Mouse (Mus musculus): ENCODE data around the gene Zic1. TPM values are rescaled to one million over a fixed set of nuclear protein-coding genes. Genes with fewer than 3 reads are reported as not detected.

Gene Zic1
- polyA plus RNA-seq, 1 experiment from 2014 or later = 0.04 TPM

- Histone ChIP-seq H3K9me3 (no peaks in the 10 kb centered on the region), H3K27me3 (peaks cover 94% of the 10 kb centered on the region), H3K4me2 (peak overlapping the region; percentile 39), H3K36me3 (no peaks in the 10 kb centered on the region), H3K27ac (no peak overlapping the region), H3K4me1 (peaks cover 23% of the 10 kb centered on the region), H3K4me3 (peak overlapping the region; percentile 24), H3K9ac (no peak overlapping the region)
- WGBS = under 1% methylated on average over 77 of the region's 77 CpGs
- ATAC-seq (ENCODE audit: borderline replicate concordance, extremely low read depth, low FRiP score, low TSS enrichment) = 0 out of 2 replicates have a peak, but pooled peaks have one; percentile 45
Observed at GRCm38 (mm10) chr9:91364127-91364970, 1.3 kb downstream of the Zic1 start.

- Histone ChIP-seq H3K9me3 (no peaks in the 10 kb centered on the region), H3K27ac (no peak overlapping the region), H3K27me3 (peaks cover 94% of the 10 kb centered on the region), H3K9ac (no peak overlapping the region), H3K36me3 (no peaks in the 10 kb centered on the region), H3K4me3 (no peak overlapping the region), H3K4me1 (peaks cover 23% of the 10 kb centered on the region), H3K4me2 (no peak overlapping the region)
- WGBS = 2% methylated on average over 7 of the region's 7 CpGs
- ATAC-seq (ENCODE audit: borderline replicate concordance, extremely low read depth, low FRiP score, low TSS enrichment) = no peak
Observed at GRCm38 (mm10) chr9:91363814-91364126, 1.8 kb downstream of the Zic1 start.

- H3K4me2 ChIP-seq = no peak overlapping the region
- H3K9ac ChIP-seq = no peak overlapping the region
- no peak overlapping the region for H3K27ac ChIP-seq
- ATAC-seq (ENCODE audit: borderline replicate concordance, extremely low read depth, low FRiP score, low TSS enrichment) = no peak
- H3K36me3 ChIP-seq = no peaks in the 10 kb centered on the region
- peaks cover 90% of the 10 kb centered on the region for H3K27me3 ChIP-seq
- peaks cover 23% of the 10 kb centered on the region for H3K4me1 ChIP-seq
- 8% methylated on average over 14 of the region's 14 CpGs for WGBS
- H3K4me3 ChIP-seq = no peak overlapping the region
- no peaks in the 10 kb centered on the region for H3K9me3 ChIP-seq
Observed at GRCm38 (mm10) chr9:91363011-91363730, 2.4 kb downstream of the Zic1 start.

- H3K4me3 ChIP-seq = peak within 1 kb of the TSS; percentile 36
- H3K27ac ChIP-seq = no peak within 1 kb of the TSS
- under 1% methylated on average over 45 of the region's 45 CpGs for WGBS
- H3K4me1 ChIP-seq = peaks cover 23% of the 10 kb centered on the region
- no peak within 1 kb of the TSS for H3K9ac ChIP-seq
- H3K9me3 ChIP-seq = no peaks in the 10 kb centered on the region
- H3K27me3 ChIP-seq = peaks cover 91% of the 10 kb centered on the region
- no peaks in the 10 kb centered on the region for H3K36me3 ChIP-seq
- peak; percentile 48; the same call in 1 of the 2 replicates for ATAC-seq (ENCODE audit: borderline replicate concordance, extremely low read depth, low FRiP score, low TSS enrichment)
- peak within 1 kb of the TSS; percentile 47 for H3K4me2 ChIP-seq
Observed at GRCm38 (mm10) chr9:91361856-91362601, 3.6 kb downstream of the Zic1 start, which contains the start of gene Zic4. Gene Zic4 (plus strand): TSS chr9:91362413.

GRCm38 (mm10) chr9:91361033-91361855 is 4.4 kb downstream of the Zic1 start:
- Histone ChIP-seq H3K9ac (no peak overlapping the region), H3K4me3 (0 out of 2 replicates have a peak overlapping the region, but pooled peaks have one; percentile 36), H3K27ac (no peak overlapping the region), H3K4me2 (0 out of 2 replicates have a peak overlapping the region, but pooled peaks have one; percentile 47), H3K36me3 (no peaks in the 10 kb centered on the region), H3K4me1 (peaks cover 23% of the 10 kb centered on the region), H3K9me3 (no peaks in the 10 kb centered on the region), H3K27me3 (peaks cover 91% of the 10 kb centered on the region)
- no peak for ATAC-seq (ENCODE audit: borderline replicate concordance, extremely low read depth, low FRiP score, low TSS enrichment)
- WGBS = under 1% methylated on average over 35 of the region's 35 CpGs

GRCm38 (mm10) chr9:91360151-91361032 is 5.2 kb downstream of the Zic1 start:
- no peak overlapping the region for H3K4me2 ChIP-seq
- H3K27ac ChIP-seq = no peak overlapping the region
- peaks cover 25% of the 10 kb centered on the region for H3K4me1 ChIP-seq
- no peaks in the 10 kb centered on the region for H3K36me3 ChIP-seq
- H3K4me3 ChIP-seq = no peak overlapping the region
- WGBS = 6% methylated on average over 21 of the region's 21 CpGs
- peaks cover 92% of the 10 kb centered on the region for H3K27me3 ChIP-seq
- no peak for ATAC-seq (ENCODE audit: borderline replicate concordance, extremely low read depth, low FRiP score, low TSS enrichment)
- no peak overlapping the region for H3K9ac ChIP-seq
- H3K9me3 ChIP-seq = no peaks in the 10 kb centered on the region

GRCm38 (mm10) chr9:91358851-91359687 is 6.5 kb downstream of the Zic1 start:
- WGBS = 10% methylated on average over 10 of the region's 10 CpGs
- peaks cover 14% of the 10 kb centered on the region for H3K4me1 ChIP-seq
- H3K36me3 ChIP-seq = no peaks in the 10 kb centered on the region
- no peaks in the 10 kb centered on the region for H3K9me3 ChIP-seq
- no peak overlapping the region for H3K9ac ChIP-seq
- no peak overlapping the region for H3K27ac ChIP-seq
- H3K4me2 ChIP-seq = no peak overlapping the region
- H3K4me3 ChIP-seq = no peak overlapping the region
- peaks cover 93% of the 10 kb centered on the region for H3K27me3 ChIP-seq
- no peak for ATAC-seq (ENCODE audit: borderline replicate concordance, extremely low read depth, low FRiP score, low TSS enrichment)

- 4% methylated on average over 3 of the region's 3 CpGs for WGBS
- H3K9ac ChIP-seq = no peak overlapping the region
Observed at GRCm38 (mm10) chr9:91357321-91357720, 8.3 kb downstream of the Zic1 start.

GRCm38 (mm10) chr9:91356353-91356740 is 9.3 kb downstream of the Zic1 start:
- Histone ChIP-seq H3K4me1 (peaks cover 6% of the 10 kb centered on the region), H3K9ac (no peak overlapping the region), H3K9me3 (no peaks in the 10 kb centered on the region), H3K36me3 (no peaks in the 10 kb centered on the region), H3K27me3 (peaks cover 93% of the 10 kb centered on the region), H3K4me2 (no peak overlapping the region), H3K27ac (no peak overlapping the region), H3K4me3 (no peak overlapping the region)
- ATAC-seq (ENCODE audit: borderline replicate concordance, extremely low read depth, low FRiP score, low TSS enrichment) = no peak
- 15% methylated on average over 4 of the region's 4 CpGs for WGBS

More at GRCm38 (mm10) chr9:91357321-91357720, 8.3 kb downstream of the Zic1 start:
- no peak for ATAC-seq (ENCODE audit: borderline replicate concordance, extremely low read depth, low FRiP score, low TSS enrichment)
- Histone ChIP-seq H3K36me3 (no peaks in the 10 kb centered on the region), H3K27me3 (peaks cover 93% of the 10 kb centered on the region), H3K4me1 (peaks cover 13% of the 10 kb centered on the region), H3K4me3 (no peak overlapping the region), H3K9me3 (no peaks in the 10 kb centered on the region), H3K27ac (no peak overlapping the region), H3K4me2 (no peak overlapping the region)
